Mouse (Mus musculus) left cerebral cortex, adult 2 months (tissue): Measurements from ENCODE around the gene Cdh3. TPM values are rescaled to one million over a fixed set of nuclear protein-coding genes. Genes with fewer than 3 reads are reported as not detected.
A peak's percentile ranks its signal among the peaks of the same experiment; 100 is the strongest.

Source experiments
- DNase-seq, 2 experiments: peaks; one replicate each; pipeline ENCODE4 v3.0.0; 2021 to 2022; ENCODE audit warnings: low spot score in 2 of 2, mixed read lengths in 1 of 2; ENCODE audit errors: extremely low spot score in 1 of 2
- H3K27ac ChIP-seq: fragments of 200-600 bp; 2 replicates; pipeline ENCODE4 v1.8.1; 2022
- H3K4me3 ChIP-seq: fragments of 200-600 bp; 2 replicates; pipeline ENCODE4 v1.8.1; 2022
- CTCF ChIP-seq: fragments of 200-600 bp; IDR thresholded peaks from 2 replicates; pipeline ENCODE4 v1.8.1; 2022; ENCODE audit warnings: antibody characterized with exemption, mild to moderate bottlenecking, moderate library complexity
- intact Hi-C: fragments of 180-260 bp; cut with DNase I; formaldehyde crosslinking; loops from one replicate; pipeline ENCODE4 v1.15.1; 2025
- total RNA-seq, 2 experiments: library from RNA; stranded (reverse); gene quantifications; 2 replicates each; pipeline ENCODE4 v1.2.3; 2021

Gene Cdh3
- total RNA-seq, 2 experiments from 2014 or later: 0.33 to 0.45 TPM

DNA sequence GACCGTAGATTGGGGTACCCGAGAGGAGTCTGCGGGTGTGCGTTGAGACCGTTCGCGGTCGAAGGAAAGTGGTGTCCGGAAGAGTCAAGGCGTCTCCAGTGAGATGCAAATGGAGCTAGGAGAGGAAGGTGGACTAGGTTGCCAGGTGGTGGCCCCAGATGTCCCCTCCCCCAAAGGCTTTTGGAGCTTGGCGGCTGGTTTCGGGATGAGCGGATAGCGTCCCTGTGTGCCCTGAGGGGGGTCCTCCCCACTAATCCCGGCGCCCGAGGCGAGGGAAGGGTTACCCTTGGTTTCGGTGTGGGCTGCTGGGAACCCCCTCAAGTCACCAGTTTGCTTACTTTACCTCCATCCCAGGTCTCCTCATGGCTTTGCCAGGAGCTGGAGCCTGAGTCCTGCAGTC is 93.2 kb downstream of the Cdh3 start:
- no peak for TF ChIP-seq CTCF
- no peak overlapping the region for H3K27ac ChIP-seq
- H3K4me3 ChIP-seq: peak overlapping the region; percentile 45; the same call in 1 of the 2 replicates
- intact Hi-C loops: no loop called here
- DNase-seq: no peak

DNA sequence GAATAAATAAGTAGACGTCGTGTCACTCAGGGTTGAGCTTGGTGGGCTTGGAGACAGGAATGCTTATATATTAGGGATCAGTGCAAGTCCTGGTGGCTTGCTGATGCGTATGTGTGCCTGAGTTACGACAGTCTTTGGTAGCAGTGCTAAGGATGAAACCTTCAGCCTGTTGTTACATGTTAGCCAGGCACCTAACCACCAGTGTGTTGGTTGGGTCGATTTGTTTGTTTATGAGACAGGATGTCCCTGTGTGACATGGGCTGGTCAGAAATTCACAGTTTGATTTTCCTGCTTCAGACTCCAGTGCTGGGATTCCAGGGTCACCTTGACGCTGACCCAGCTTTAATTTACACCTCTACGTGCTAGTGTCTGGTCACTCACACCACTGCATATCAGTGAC is 95.0 kb downstream of the Cdh3 start:
- Histone ChIP-seq H3K27ac (no peak overlapping the region), H3K4me3 (no peak overlapping the region)
- TF ChIP-seq CTCF: no peak
- DNase-seq: no peak
- intact Hi-C loops: no loop called here

GRCm38 (mm10) chr8:106606121-106606520 is 95.4 kb downstream of the Cdh3 start:
- TF ChIP-seq CTCF: no peak
- intact Hi-C loops: no loop called here
- DNase-seq: no peak

DNA sequence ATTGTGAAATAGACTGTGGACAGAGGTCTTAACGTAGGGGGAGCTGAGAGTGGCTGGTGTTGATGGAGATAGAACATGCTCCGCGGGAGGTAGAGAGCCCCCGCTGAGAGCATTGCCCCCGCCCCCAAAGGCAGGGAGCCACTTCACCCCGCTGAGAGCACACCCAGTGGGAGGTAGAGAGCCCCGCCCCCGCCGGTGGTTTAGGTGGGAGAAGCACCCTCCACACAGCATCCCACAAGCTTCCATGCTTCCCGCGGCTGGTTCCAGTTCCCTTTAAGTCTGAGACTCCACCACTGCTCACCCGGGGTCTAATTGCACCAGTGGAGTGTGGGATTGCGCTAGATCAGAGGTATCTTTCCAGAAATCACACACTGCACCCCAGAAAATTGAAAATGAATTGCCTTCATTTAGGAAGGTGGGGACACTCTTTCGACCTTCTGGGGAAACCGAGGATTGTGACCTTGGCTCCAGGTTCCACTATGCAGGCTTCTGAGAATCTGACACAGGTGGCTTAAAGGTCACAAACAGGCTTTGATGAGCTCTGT is 96.0 kb downstream of the Cdh3 start:
- DNase-seq: no peak
- Histone ChIP-seq H3K4me3 (no peak overlapping the region), H3K27ac (no peak overlapping the region)
- TF ChIP-seq CTCF: no peak
- intact Hi-C loops: no loop called here

More at GRCm38 (mm10) chr8:106606121-106606520, 95.4 kb downstream of the Cdh3 start:
- H3K4me3 ChIP-seq: no peak overlapping the region
- H3K27ac ChIP-seq: no peak overlapping the region

Other genes with a start within 250 kb of the Cdh3 start
- 10 to 100 TPM; 52.6 to 59.1 TPM for gene Smpd3, start 172.9 kb upstream of the Cdh3 start, total RNA-seq
- 10 to 100 TPM; 11.1 to 11.8 TPM for gene Zfp90, start 95.6 kb upstream of the Cdh3 start, total RNA-seq
- gene 6030452D12Rik, start 10.4 kb upstream of the Cdh3 start, total RNA-seq: not detected
- 10 to 100 TPM; 76.6 to 90.7 TPM for gene Gm10073, start 62.6 kb downstream of the Cdh3 start, total RNA-seq
- 1 to 10 TPM; 1.3 to 2.2 TPM for gene Cdh1, start 92.5 kb downstream of the Cdh3 start, total RNA-seq
- 1 to 10 TPM; 6.5 to 6.9 TPM for gene Tango6, start 172.2 kb downstream of the Cdh3 start, total RNA-seq